Mouse (Mus musculus) midbrain, embryonic 13.5 days (tissue): ENCODE results near the gene Zc3h12c. TPM values are rescaled to one million over a fixed set of nuclear protein-coding genes. Genes with fewer than 3 reads are reported as not detected.

ENCODE experiments used
- ATAC-seq: fragments of 200-750 bp; cut with Nextera tagmentation; 2 replicates; pipeline ENCODE4 v1.8.0; 2017; ENCODE audit warnings: mild to moderate bottlenecking, moderate TSS enrichment, moderate library complexity
- H3K27ac ChIP-seq: fragments of 300-500 bp; sonication (generic); 2 replicates; pipeline ENCODE4 v1.5.1; 2015; ENCODE audit warnings: inconsistent platforms, mild to moderate bottlenecking, moderate library complexity
- H3K27me3 ChIP-seq: fragments of 300-500 bp; sonication (generic); 2 replicates; pipeline ENCODE4 v1.6.1; 2015; ENCODE audit warnings: mild to moderate bottlenecking, inconsistent platforms
- H3K36me3 ChIP-seq: fragments of 300-500 bp; sonication (generic); 2 replicates; pipeline ENCODE4 v1.6.1; 2015; ENCODE audit warnings: mild to moderate bottlenecking, inconsistent platforms
- H3K4me1 ChIP-seq: fragments of 300-500 bp; sonication (generic); replicated peaks from 2 replicates; pipeline ENCODE4 v1.6.1; 2015; ENCODE audit warnings: inconsistent platforms
- H3K4me2 ChIP-seq: fragments of 300-500 bp; sonication (generic); replicated peaks from 2 replicates; pipeline ENCODE4 v1.6.1; 2015; ENCODE audit warnings: moderate library complexity, mild to moderate bottlenecking, inconsistent platforms
- H3K4me3 ChIP-seq: fragments of 300-500 bp; sonication (generic); replicated peaks from 2 replicates; pipeline ENCODE4 v1.5.1; 2015; ENCODE audit warnings: mild to moderate bottlenecking, inconsistent platforms
- H3K9ac ChIP-seq: fragments of 300-500 bp; sonication (generic); replicated peaks from 2 replicates; pipeline ENCODE4 v1.6.1; 2015; ENCODE audit warnings: mild to moderate bottlenecking, inconsistent platforms
- H3K9me3 ChIP-seq: fragments of 300-500 bp; sonication (generic); 2 replicates; pipeline ENCODE4 v1.6.1; 2016; ENCODE audit warnings: mild to moderate bottlenecking, inconsistent platforms
- WGBS: fragments of 180-500 bp; shearing (Covaris S2); methylation state at CpG from one replicate; pipeline ENCODE4 v1.1.7; 2015; 5-methylcytosine and 5-hydroxymethylcytosine counted together
- microRNA-seq: library from miRNA; unstranded; fragments of <30 nt; microRNA quantifications from one replicate; pipeline ENCODE4, GENCODE M21; 2016
- polyA plus RNA-seq: library from polyadenylated mRNA; unstranded; fragments of >200 nt; fragmentation: Nextera tagmentation; extraction: Ambion mirVana; gene quantifications from 2 replicates; pipeline ENCODE4 v1.2.1, GENCODE M21; 2015

Zc3h12c gene
- polyA plus RNA-seq, 1 experiment from 2014 or later, result 10.8 TPM

- Histone ChIP-seq H3K27me3 (no peaks in the 10 kb centered on the region), H3K4me1 (no peaks in the 10 kb centered on the region), H3K4me3 (no peak overlapping the region), H3K9ac (no peak overlapping the region), H3K4me2 (no peak overlapping the region), H3K9me3 (no peaks in the 10 kb centered on the region), H3K36me3 (peaks cover 58% of the 10 kb centered on the region), H3K27ac (no peak overlapping the region)
- 98% methylated on average over 2 of the region's 2 CpGs for WGBS
- no peak for ATAC-seq
These were observed 98.3 kb downstream of the Zc3h12c start for GRCm38 (mm10) chr9:52070052-52070451.

Small RNA genes within 50 kb of the gene (microRNA-seq; reads per million reads assigned to microRNA genes)
- gene Gm27686 (not detected), gene Mir6244 (not detected)

Other genes starting within 250 kb of the Zc3h12c start
- gene Fdx1, start 205.0 kb downstream of the Zc3h12c start, polyA plus RNA-seq, result 37.3 and 39.1 TPM in 2 replicates
- 120 TPM in 2 replicates for gene Rdx, start 121.4 kb downstream of the Zc3h12c start, polyA plus RNA-seq